Mouse (Mus musculus) left cerebral cortex, postnatal 36 days (tissue): ENCODE results near the gene Mrpl47. TPM values are rescaled to one million over a fixed set of nuclear protein-coding genes. Genes with fewer than 3 reads are reported as not detected.
"Not testable (repeated sequence)": the region's sequence is repeated elsewhere in the genome, so short reads cannot be mapped to it uniquely, and the experiment has no call there.

Experiments
- DNase-seq, 2 experiments: peaks; one replicate each; pipeline ENCODE4 v3.0.0; 2021 to 2022; ENCODE audit warnings: low spot score in 2 of 2, mixed read lengths in 1 of 2
- intact Hi-C: fragments of 180-260 bp; cut with DNase I; formaldehyde crosslinking; loops from one replicate; pipeline ENCODE4 v1.15.1; 2025
- total RNA-seq, 2 experiments: library from RNA; stranded (reverse); gene quantifications; 2 replicates each; pipeline ENCODE4 v1.2.3; 2021

The Mrpl47 gene
- total RNA-seq, 2 experiments from 2014 or later, result 21.4 to 23.4 TPM

GRCm38 (mm10) chr3:32708368-32709231, 28.8 kb downstream of the Mrpl47 start:
- intact Hi-C loops, result no loop called here
- DNase-seq, result peak; percentile 94 to 96

GRCm38 (mm10) chr3:32708052-32708367, 29.4 kb downstream of the Mrpl47 start:
- no peak for DNase-seq
- intact Hi-C loops, result no loop called here

GRCm38 (mm10) chr3:32705647-32706348, 31.6 kb downstream of the Mrpl47 start, which contains the start of gene Actl6a:
Gene Actl6a, plus strand, starts transcription at chr3:32706298.
- intact Hi-C loops, DNase-seq: not testable (repeated sequence)

- intact Hi-C loops, DNase-seq: not testable (repeated sequence)
These were observed 32.8 kb downstream of the Mrpl47 start for GRCm38 (mm10) chr3:32704632-32705031.

- intact Hi-C loops, DNase-seq: not testable (repeated sequence)
These were observed 33.4 kb downstream of the Mrpl47 start for GRCm38 (mm10) chr3:32704021-32704420.

DNA sequence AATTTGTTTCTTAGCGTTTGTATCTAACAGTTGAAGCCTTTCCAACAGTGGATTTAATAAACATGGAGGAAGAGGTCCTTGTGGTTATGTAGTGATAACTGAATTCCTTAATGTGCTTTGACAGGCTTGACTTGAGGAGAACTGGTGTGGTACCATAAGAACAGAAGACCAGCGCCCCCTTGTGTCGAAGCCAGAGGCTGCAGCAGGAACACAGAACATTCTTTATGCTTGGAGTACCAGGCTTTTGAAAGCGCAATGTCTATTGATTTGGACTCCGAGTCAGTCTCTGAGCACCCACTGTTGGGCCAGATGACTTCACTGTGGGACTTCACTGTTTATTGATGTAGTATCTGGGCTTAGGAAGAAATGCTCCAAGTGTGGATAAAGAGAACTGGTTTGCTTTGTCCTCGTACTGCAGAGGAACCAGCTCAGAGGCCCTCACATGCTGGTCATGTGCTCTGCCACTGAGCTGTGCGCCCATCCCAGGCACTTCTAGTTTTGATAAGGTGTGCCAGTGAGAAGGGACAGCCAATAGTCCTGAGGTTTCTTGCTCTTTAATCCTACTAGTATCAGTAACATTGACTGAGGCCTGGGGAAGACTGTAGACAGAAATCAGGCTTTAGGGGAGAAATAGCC, 39.1 kb downstream of the Mrpl47 start:
- intact Hi-C loops, result loop anchor here (1.0 kb wide), 1 partner anchor 88 kb away; no protein-coding TSS in a partner anchor
- peak; percentile 86 to 92 for DNase-seq

- intact Hi-C loops, result no loop called here
- DNase-seq, result no peak
These were observed 41.8 kb downstream of the Mrpl47 start for GRCm38 (mm10) chr3:32695583-32695980.

DNA sequence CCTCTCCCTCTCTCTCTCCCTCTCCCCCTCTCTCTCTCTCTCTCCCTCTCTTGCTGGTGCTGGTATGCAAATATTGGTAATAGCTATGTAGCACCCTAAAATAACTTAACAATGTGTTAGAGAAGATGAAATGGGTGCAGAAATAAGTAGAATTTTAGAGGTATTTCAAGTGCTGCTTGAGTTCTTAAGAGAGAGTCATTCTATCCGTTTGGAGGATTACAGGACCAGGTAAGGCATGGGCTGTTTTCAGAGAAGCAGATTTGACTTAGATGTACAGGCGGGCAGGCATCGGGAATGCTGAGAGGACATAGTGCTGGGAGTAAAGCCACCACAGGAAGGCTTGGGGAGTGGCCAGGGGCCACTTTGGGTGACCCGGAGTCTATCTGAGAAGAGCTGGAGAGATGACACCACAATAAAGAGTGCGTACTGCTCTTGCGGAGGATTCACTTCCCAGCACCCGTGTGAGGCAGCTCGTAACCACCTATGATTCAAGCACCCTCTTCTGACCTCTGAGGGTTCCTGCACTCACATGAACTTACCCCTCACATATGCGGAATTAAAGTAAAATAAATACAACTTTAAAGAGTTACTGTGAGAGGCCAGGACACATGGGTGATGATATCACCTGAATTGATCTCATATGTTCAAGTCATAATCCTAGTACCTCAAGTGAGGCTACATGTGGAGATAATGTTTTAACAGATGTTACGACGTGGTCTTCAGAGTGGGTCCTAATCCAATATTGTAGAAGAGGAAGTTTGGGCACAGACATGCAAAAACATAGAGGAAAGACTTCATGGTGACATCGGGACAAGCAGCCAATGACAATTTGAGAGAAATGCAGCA, 42.4 kb downstream of the Mrpl47 start:
- intact Hi-C loops, result no loop called here
- no peak for DNase-seq

- intact Hi-C loops, result no loop called here
- no peak for DNase-seq
These were observed 43.2 kb downstream of the Mrpl47 start for GRCm38 (mm10) chr3:32694211-32694610.

- no peak for DNase-seq
- intact Hi-C loops, result no loop called here
These were observed 45.6 kb downstream of the Mrpl47 start for GRCm38 (mm10) chr3:32691841-32692240.

- DNase-seq, result no peak
- intact Hi-C loops, result no loop called here
These were observed 46.5 kb downstream of the Mrpl47 start for GRCm38 (mm10) chr3:32690901-32691300.

- intact Hi-C loops, result no loop called here
- no peak for DNase-seq
These were observed 47.4 kb downstream of the Mrpl47 start for GRCm38 (mm10) chr3:32690008-32690407.

DNA sequence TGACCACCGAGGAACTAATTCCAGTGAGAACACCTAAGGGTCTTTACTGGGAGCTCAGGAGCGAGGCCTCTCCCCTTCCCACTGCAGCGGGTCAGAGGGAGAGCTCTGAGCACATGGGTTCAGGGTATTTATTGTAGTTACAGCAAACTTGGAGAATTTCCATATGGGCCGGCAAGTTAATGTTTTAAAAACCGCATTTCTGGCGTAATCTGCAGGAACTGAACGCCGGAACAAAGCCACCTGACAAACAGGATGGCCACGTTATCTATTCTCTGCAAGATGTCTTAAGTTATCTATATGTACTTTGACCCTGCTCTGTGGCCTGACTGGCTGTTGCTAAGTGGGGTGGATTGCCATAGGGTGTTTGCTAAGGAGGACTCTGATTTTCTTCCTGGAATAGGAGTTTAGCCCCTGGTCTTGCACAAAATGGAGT, 47.8 kb downstream of the Mrpl47 start:
- intact Hi-C loops, result no loop called here
- DNase-seq, result no peak

DNA sequence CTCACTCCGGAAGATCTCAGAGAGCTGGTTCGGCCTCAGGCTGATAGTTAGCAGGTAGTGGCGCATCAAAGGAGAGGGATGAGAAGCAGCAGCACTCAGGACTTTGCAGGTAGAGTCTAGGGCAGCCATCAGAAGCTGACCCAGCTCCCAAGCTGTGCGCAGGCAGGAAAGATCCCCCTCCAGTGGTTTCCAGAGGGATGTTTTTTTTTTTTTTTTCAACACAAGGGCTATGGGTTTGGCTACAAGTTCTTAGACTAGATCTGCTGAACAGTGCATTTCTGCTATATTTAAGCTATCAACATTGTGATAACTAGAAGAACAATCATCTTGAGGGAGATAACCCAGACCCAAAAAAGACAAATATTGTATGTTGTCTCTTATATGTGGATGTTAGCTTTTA, 50.2 kb downstream of the Mrpl47 start:
- intact Hi-C loops, result no loop called here
- DNase-seq, result no peak

DNA sequence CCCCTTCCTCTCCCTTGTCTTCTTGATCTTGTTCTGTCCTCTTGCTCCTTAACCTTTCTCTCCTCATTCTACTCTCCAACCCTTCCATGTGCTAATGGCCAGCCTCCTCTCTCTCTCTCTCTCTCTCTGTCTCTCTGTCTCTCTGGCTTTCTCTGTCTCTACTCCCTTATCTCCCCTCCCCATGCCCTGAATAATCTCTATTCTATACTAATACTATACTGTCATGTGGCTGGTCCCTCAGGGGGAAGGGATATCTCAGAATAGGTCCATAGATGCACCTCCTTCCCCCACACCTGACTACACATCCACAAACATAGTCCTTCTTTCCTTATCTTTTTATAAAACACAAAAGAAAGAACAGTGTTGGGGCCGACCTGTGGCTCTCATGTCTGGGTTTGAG, 50.9 kb downstream of the Mrpl47 start:
- DNase-seq, result no peak
- intact Hi-C loops, result no loop called here

- DNase-seq, result no peak
- intact Hi-C loops, result no loop called here
These were observed 52.8 kb downstream of the Mrpl47 start for GRCm38 (mm10) chr3:32684631-32685030.

- intact Hi-C loops, result no loop called here
- DNase-seq, result no peak
These were observed 54.4 kb downstream of the Mrpl47 start for GRCm38 (mm10) chr3:32682910-32683531.

DNA sequence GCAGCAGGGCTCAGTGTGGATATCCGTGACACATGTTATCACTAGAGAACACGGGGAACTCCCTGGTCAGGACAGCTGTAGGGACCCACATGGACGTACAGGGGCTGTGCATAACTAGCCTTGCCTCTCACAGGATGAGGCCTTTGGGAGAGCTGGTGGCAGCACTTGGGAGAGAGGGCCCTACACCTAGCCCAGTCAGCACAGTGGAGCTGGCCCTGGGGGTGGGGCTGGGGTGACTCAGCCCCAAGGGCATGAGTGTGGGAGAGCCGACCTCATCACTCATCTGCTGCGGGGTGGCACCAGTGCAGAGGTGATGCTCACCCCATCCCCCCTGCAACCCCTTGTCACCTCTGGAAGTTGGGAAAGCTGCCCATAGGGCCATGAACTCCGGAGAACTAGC, 61.0 kb downstream of the Mrpl47 start:
- DNase-seq, result no peak
- intact Hi-C loops, result no loop called here
